ENCODE assay signal across 9 mouse cellular contexts in the genomic region with DNA sequence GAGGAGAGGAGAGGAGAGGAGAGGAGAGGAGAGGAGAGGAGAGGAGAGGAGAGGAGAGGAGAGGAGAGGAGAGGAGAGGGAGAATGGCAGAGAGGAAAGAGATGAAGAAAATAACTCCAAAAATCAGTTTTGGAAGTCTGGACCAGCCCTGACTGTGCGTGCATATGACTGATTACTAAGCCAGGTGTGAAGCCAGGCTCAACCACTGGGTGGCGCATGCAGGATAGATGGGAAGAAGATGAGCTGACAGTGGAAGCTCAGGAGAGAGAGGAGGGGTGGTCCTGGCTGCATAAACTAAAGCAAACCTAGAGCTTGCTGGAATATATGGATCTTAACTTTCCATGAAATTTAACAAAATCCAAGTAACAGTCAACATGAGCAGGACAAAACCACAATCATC. TPM values are rescaled to one million over a fixed set of nuclear protein-coding genes. Genes with fewer than 3 reads are reported as not detected.
A peak's percentile ranks its signal among the peaks of the same experiment; 100 is the strongest.
DNase-seq lines count a peak whose midpoint lies in the region; ATAC-seq and TF ChIP-seq lines count a peak whose summit lies in the region.
"Had no signal": no experiment of that assay in that cellular context is flagged by ENCODE, and none has a peak within 500 bp of the region (broad histone marks: within the 10 kb centered on the region; RNA-seq: fewer than 3 reads in every experiment).

No protein-coding gene starts in this region.

- H3K4me2 ChIP-seq in kidney, embryonic 14.5 days (replicated peaks; ENCODE audit: low read depth, low read length): no peak overlapping the region
- H3K4me2 ChIP-seq in midbrain, postnatal 0 days (ENCODE audit: low read depth, low read length, poor library complexity, severe bottlenecking): no peak overlapping the region

- no peaks in the 10 kb centered on the region for H3K27me3 ChIP-seq in kidney, embryonic 14.5 days (ENCODE audit: control insufficient read depth, insufficient read depth, low read length)
- no peaks in the 10 kb centered on the region for H3K27me3 ChIP-seq in midbrain, postnatal 0 days (ENCODE audit: insufficient read depth, low read length)

- no peaks in the 10 kb centered on the region for H3K9me3 ChIP-seq in kidney, embryonic 14.5 days (ENCODE audit: control insufficient read depth, low read length)
- no peaks in the 10 kb centered on the region for H3K9me3 ChIP-seq in midbrain, postnatal 0 days (ENCODE audit: low read length)

- peak; percentile 74 for DNase-seq in kidney, adult 18-20 months
- peak; percentile 42 for DNase-seq in ES-CJ7 (ENCODE audit: low read depth, low spot score)
- DNase-seq in cerebellum, adult 9-11 months: peak; percentile 50
- peak; percentile 75 for DNase-seq in gastrocnemius, postnatal 10 days
- peak; percentile 15 to 39 for DNase-seq in layer of hippocampus, postnatal 36 days
- peak; percentile 47 for DNase-seq in midbrain, postnatal 0 days (ENCODE audit: low spot score)
- DNase-seq in thymus, postnatal 10 days (ENCODE audit: low spot score in 2 of 2): peak; percentile 37 to 63

- 17% methylated on average over 2 of the region's 2 CpGs for WGBS in kidney, embryonic 14.5 days
- WGBS in midbrain, postnatal 0 days: 17% methylated on average over 2 of the region's 2 CpGs

- H3K27ac ChIP-seq in kidney, embryonic 14.5 days (ENCODE audit: low read depth, low read length): no peak overlapping the region
- H3K27ac ChIP-seq in midbrain, postnatal 0 days (ENCODE audit: low read depth, low read length): no peak overlapping the region

- no peak overlapping the region for H3K4me3 ChIP-seq in kidney, embryonic 14.5 days (ENCODE audit: low read length)
- no peak overlapping the region for H3K4me3 ChIP-seq in midbrain, postnatal 0 days (ENCODE audit: low read depth, low read length)

- H3K36me3 ChIP-seq in kidney, embryonic 14.5 days (ENCODE audit: control insufficient read depth, insufficient read depth, low read length): no peaks in the 10 kb centered on the region; the same call in 1 of the 2 replicates
- no peaks in the 10 kb centered on the region for H3K36me3 ChIP-seq in midbrain, postnatal 0 days (ENCODE audit: insufficient read depth, low read length)

- H3K9ac ChIP-seq in kidney, embryonic 14.5 days (ENCODE audit: low read depth, low read length): no peak overlapping the region
- H3K9ac ChIP-seq in midbrain, postnatal 0 days (replicated peaks; ENCODE audit: low read length, poor library complexity, severe bottlenecking): no peak overlapping the region

- no peaks in the 10 kb centered on the region for H3K4me1 ChIP-seq in kidney, embryonic 14.5 days (ENCODE audit: control insufficient read depth, insufficient read depth, low read length)
- no peaks in the 10 kb centered on the region for H3K4me1 ChIP-seq in midbrain, postnatal 0 days (ENCODE audit: insufficient read depth, low read length)

- peak; percentile 79 for TF ChIP-seq CTCF in midbrain, postnatal 0 days (IDR thresholded peaks at IDR 0.05)

- no peak for ATAC-seq in kidney, embryonic 14.5 days (ENCODE audit: low FRiP score, low TSS enrichment)
- no peak for ATAC-seq in midbrain, postnatal 0 days (ENCODE audit: low FRiP score)

RNA-seq across cellular contexts. Expression of a gene that starts 6.9 kb away (rescaled TPM):
- 61.2 and 62.3 TPM in 2 replicates for polyA plus RNA-seq in kidney, embryonic 14.5 days (2014; fragmentation: Nextera tagmentation; extraction: Ambion mirVana)
- total RNA-seq in gastrocnemius, postnatal 10 days (2021): 10 to 100 TPM; 21.2 to 25.1 TPM
- 1 to 10 TPM; 5.8 to 8.0 TPM for total RNA-seq in layer of hippocampus, postnatal 36 days (2021)
- total RNA-seq in midbrain, postnatal 0 days (2014; rRNA removed): 30.7 and 34.7 TPM in 2 replicates
- polyA plus RNA-seq in midbrain, postnatal 0 days (2015; fragmentation: Nextera tagmentation; extraction: Ambion mirVana): 61.7 and 63.6 TPM in 2 replicates

RNA-seq across cellular contexts. Expression of a gene that starts 16.8 kb away (rescaled TPM):
- not detected in 2 replicates for polyA plus RNA-seq in kidney, embryonic 14.5 days (2014; fragmentation: Nextera tagmentation; extraction: Ambion mirVana)
- total RNA-seq in gastrocnemius, postnatal 10 days (2021): not detected
- not detected for total RNA-seq in layer of hippocampus, postnatal 36 days (2021)
- total RNA-seq in midbrain, postnatal 0 days (2014; rRNA removed): 1.3 TPM in 1 of 2 replicates, not detected in the other
- not detected in 2 replicates for polyA plus RNA-seq in midbrain, postnatal 0 days (2015; fragmentation: Nextera tagmentation; extraction: Ambion mirVana)
- polyA plus RNA-seq: stomach, embryonic 14.5 days had no signal

RNA-seq across cellular contexts. Expression of a gene that starts 31.5 kb away (rescaled TPM):
- polyA plus RNA-seq in kidney, embryonic 14.5 days (2014; fragmentation: Nextera tagmentation; extraction: Ambion mirVana): 62.5 and 84.0 TPM in 2 replicates
- 100 to 1,000 TPM; 303 to 408 TPM for total RNA-seq in gastrocnemius, postnatal 10 days (2021)
- total RNA-seq in layer of hippocampus, postnatal 36 days (2021): 10 to 100 TPM; 15.5 to 19.3 TPM
- 43.9 and 44.6 TPM in 2 replicates for total RNA-seq in midbrain, postnatal 0 days (2014; rRNA removed)
- 17.1 and 19.8 TPM in 2 replicates for polyA plus RNA-seq in midbrain, postnatal 0 days (2015; fragmentation: Nextera tagmentation; extraction: Ambion mirVana)

RNA-seq across cellular contexts. Expression of a gene that starts 41.1 kb away (rescaled TPM):
- polyA plus RNA-seq in kidney, embryonic 14.5 days (2014; fragmentation: Nextera tagmentation; extraction: Ambion mirVana): not detected in 2 replicates
- total RNA-seq in gastrocnemius, postnatal 10 days (2021): under 1 TPM in 1 of 2 experiments, not detected in 1; 0.05 TPM
- total RNA-seq in layer of hippocampus, postnatal 36 days (2021): 1 to 10 TPM; 2.1 to 2.9 TPM
- total RNA-seq in midbrain, postnatal 0 days (2014; rRNA removed): 5.3 and 5.5 TPM in 2 replicates
- polyA plus RNA-seq in midbrain, postnatal 0 days (2015; fragmentation: Nextera tagmentation; extraction: Ambion mirVana): 1.5 and 2.1 TPM in 2 replicates

RNA-seq across cellular contexts. Expression of a gene that starts 50.9 kb away (rescaled TPM):
- polyA plus RNA-seq in kidney, embryonic 14.5 days (2014; fragmentation: Nextera tagmentation; extraction: Ambion mirVana): 0.29 and 0.42 TPM in 2 replicates
- 1 to 10 TPM; 7.8 to 8.4 TPM for total RNA-seq in gastrocnemius, postnatal 10 days (2021)
- total RNA-seq in layer of hippocampus, postnatal 36 days (2021): 100 to 1,000 TPM; 151 to 152 TPM
- total RNA-seq in midbrain, postnatal 0 days (2014; rRNA removed): 40.4 and 41.9 TPM in 2 replicates
- polyA plus RNA-seq in midbrain, postnatal 0 days (2015; fragmentation: Nextera tagmentation; extraction: Ambion mirVana): 6.7 and 7.9 TPM in 2 replicates
